Mouse (Mus musculus) heart, embryonic 14.5 days (tissue): Measurements from ENCODE around the gene Calhm2. TPM values are rescaled to one million over a fixed set of nuclear protein-coding genes. Genes with fewer than 3 reads are reported as not detected.
"Not testable (repeated sequence)": the region's sequence is repeated elsewhere in the genome, so short reads cannot be mapped to it uniquely, and the experiment has no call there.

Experiments
- ATAC-seq: fragments of 200-750 bp; cut with Nextera tagmentation; 2 replicates; pipeline ENCODE4 v1.8.0; 2017; ENCODE audit warnings: low read depth, moderate TSS enrichment; ENCODE audit not compliant: insufficient number of reproducible peaks, insufficient read depth, low FRiP score
- H3K27ac ChIP-seq, 2 experiments: fragments of 200-500 bp in 1 of 2; fragments of 300-500 bp in 1 of 2; sonication (generic) in 1 of 2; replicated peaks in 1 of 2; 2 replicates each; pipeline ENCODE4 v1.5.1; 2012 to 2014; ENCODE audit warnings: low read depth in 2 of 2, low read length in 2 of 2, control low read depth in 1 of 2, mild to moderate bottlenecking in 1 of 2, mixed read lengths in 1 of 2; ENCODE audit not compliant: control insufficient read depth in 1 of 2, insufficient read depth in 1 of 2
- H3K27me3 ChIP-seq: fragments of 300-500 bp; sonication (generic); 2 replicates; pipeline ENCODE4 v1.6.1; 2014; ENCODE audit warnings: mild to moderate bottlenecking, low read length, control low read depth; ENCODE audit not compliant: control insufficient read depth, insufficient read depth
- H3K36me3 ChIP-seq: fragments of 300-500 bp; sonication (generic); 2 replicates; pipeline ENCODE4 v1.6.1; 2014; ENCODE audit warnings: mild to moderate bottlenecking, control low read depth, low read length, mixed read lengths; ENCODE audit not compliant: control insufficient read depth, insufficient read depth
- H3K4me1 ChIP-seq, 2 experiments: fragments of 200-500 bp in 1 of 2; fragments of 300-500 bp in 1 of 2; sonication (generic) in 1 of 2; 2 replicates each; pipeline ENCODE4 v1.6.1; 2012 to 2014; ENCODE audit warnings: low read length in 2 of 2, control low read depth in 1 of 2, mixed read lengths in 1 of 2; ENCODE audit not compliant: control insufficient read depth in 2 of 2, insufficient read depth in 2 of 2
- H3K4me2 ChIP-seq: fragments of 300-500 bp; sonication (generic); 2 replicates; pipeline ENCODE4 v1.6.1; 2014; ENCODE audit warnings: mild to moderate bottlenecking, low read length
- H3K4me3 ChIP-seq, 2 experiments: fragments of 200-500 bp in 1 of 2; fragments of 300-500 bp in 1 of 2; sonication (generic) in 1 of 2; 2 replicates each; pipeline ENCODE4 v1.5.1; 2012 to 2014; ENCODE audit warnings: low read length in 2 of 2, mild to moderate bottlenecking in 2 of 2, control low read depth in 1 of 2, low read depth in 1 of 2, moderate library complexity in 1 of 2; ENCODE audit not compliant: control insufficient read depth in 1 of 2, insufficient read depth in 1 of 2
- H3K9ac ChIP-seq: fragments of 300-500 bp; sonication (generic); 2 replicates; pipeline ENCODE4 v1.6.1; 2014; ENCODE audit warnings: mild to moderate bottlenecking, low read length
- H3K9me3 ChIP-seq: fragments of 300-500 bp; sonication (generic); 2 replicates; pipeline ENCODE4 v1.6.1; 2016; ENCODE audit warnings: low read length, control low read depth; ENCODE audit not compliant: control insufficient read depth
- WGBS: fragments of 180-500 bp; shearing (Covaris S2); extraction: QIAGEN DNeasy Blood & Tissue Kit; methylation state at CpG from one replicate; pipeline ENCODE4 v1.1.7; 2014; 5-methylcytosine and 5-hydroxymethylcytosine counted together
- polyA plus RNA-seq: library from polyadenylated mRNA; unstranded; fragments of >200 nt; fragmentation: Nextera tagmentation; extraction: Ambion mirVana; gene quantifications from 2 replicates; pipeline ENCODE4 v1.2.1, GENCODE M21; 2014

The Calhm2 gene
- polyA plus RNA-seq, 1 experiment from 2014 or later: 1.7 TPM

DNA sequence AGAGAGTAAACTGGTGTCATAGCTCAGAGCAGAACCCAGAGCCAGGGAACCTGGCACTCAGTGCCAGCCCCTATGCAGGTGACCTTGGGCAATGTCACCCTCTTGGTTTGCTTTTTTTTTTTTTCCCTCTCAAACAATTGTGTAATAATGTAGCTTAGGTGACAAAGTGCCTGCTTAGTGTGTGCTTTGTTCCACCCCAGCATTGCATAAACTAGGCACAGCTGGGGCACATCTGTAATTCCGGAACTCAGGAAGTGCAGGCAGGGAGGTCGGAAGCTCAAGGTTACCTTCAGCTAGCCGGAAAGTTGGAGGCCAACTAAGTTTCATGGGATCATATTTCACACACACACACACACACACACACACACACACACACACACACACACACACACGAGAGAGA, 11.8 kb upstream of the Calhm2 start:
- no peak overlapping the region for H3K9ac ChIP-seq
- H3K4me2 ChIP-seq: no peak overlapping the region
- H3K4me3 ChIP-seq: no peak overlapping the region
- peaks cover 7 to 13% of the 10 kb centered on the region in 2 experiments for H3K4me1 ChIP-seq
- H3K27ac ChIP-seq: no peak overlapping the region
- no peaks in the 10 kb centered on the region for H3K36me3 ChIP-seq
- peaks cover 10% of the 10 kb centered on the region; the same call in 1 of the 2 replicates for H3K27me3 ChIP-seq
- H3K9me3 ChIP-seq: no peaks in the 10 kb centered on the region
- no peak for ATAC-seq
- 40% methylated on average over 3 of the region's 4 CpGs for WGBS

DNA sequence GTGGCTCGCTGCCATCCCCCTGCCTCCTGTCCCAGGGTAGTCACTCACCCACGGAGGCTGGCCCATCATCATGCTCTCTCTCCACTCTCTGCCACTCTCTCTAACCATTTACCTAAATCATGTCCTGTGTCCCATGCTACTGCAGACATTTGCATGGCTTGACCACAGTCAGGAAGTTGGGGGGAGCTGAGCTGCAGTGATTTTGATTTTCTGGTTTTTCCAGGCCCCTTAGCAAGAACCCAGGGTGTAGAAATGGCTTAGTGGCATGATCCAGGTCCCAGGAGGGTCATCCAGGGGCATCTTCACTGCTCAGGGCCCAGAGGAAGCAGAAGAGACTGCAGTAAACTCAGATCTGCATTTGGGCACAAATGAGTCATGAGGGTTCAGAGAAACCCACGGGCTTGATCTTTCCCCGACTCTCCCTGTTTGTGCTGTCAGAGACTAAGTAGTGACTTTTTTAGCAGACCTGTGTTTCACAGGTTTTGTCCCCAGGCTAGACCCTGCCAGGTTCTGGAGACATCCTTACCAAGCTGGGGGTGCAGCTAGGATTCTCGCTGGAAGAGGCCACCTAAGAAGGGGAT, 10.3 kb upstream of the Calhm2 start:
- WGBS: 75% methylated on average over 5 of the region's 5 CpGs
- no peaks in the 10 kb centered on the region for H3K9me3 ChIP-seq
- H3K36me3 ChIP-seq: no peaks in the 10 kb centered on the region
- H3K27me3 ChIP-seq: peaks cover 10% of the 10 kb centered on the region; the same call in 1 of the 2 replicates
- no peak for ATAC-seq
- no peak overlapping the region for H3K4me2 ChIP-seq
- H3K4me1 ChIP-seq: peaks cover 7 to 13% of the 10 kb centered on the region in 2 experiments
- H3K9ac ChIP-seq: no peak overlapping the region
- no peak overlapping the region for H3K4me3 ChIP-seq
- no peak overlapping the region for H3K27ac ChIP-seq

- WGBS: 84% methylated on average over 6 of the region's 6 CpGs
- ATAC-seq: no peak
- no peaks in the 10 kb centered on the region for H3K27me3 ChIP-seq
- peaks cover 4% of the 10 kb centered on the region in 2 experiments; a peak in 3 of 4 replicates for H3K4me1 ChIP-seq
- H3K9ac ChIP-seq: no peak within 1 kb of the TSS
- H3K4me2 ChIP-seq: no peak within 1 kb of the TSS
- no peak within 1 kb of the TSS for H3K4me3 ChIP-seq
- H3K27ac ChIP-seq: no peak within 1 kb of the TSS
- no peaks in the 10 kb centered on the region for H3K36me3 ChIP-seq
- no peaks in the 10 kb centered on the region for H3K9me3 ChIP-seq
These were observed 6.1 kb upstream of the Calhm2 start, which contains the start of gene Calhm1 for GRCm38 (mm10) chr19:47144154-47144553. Gene Calhm1, minus strand, starts transcription at chr19:47144254.

DNA sequence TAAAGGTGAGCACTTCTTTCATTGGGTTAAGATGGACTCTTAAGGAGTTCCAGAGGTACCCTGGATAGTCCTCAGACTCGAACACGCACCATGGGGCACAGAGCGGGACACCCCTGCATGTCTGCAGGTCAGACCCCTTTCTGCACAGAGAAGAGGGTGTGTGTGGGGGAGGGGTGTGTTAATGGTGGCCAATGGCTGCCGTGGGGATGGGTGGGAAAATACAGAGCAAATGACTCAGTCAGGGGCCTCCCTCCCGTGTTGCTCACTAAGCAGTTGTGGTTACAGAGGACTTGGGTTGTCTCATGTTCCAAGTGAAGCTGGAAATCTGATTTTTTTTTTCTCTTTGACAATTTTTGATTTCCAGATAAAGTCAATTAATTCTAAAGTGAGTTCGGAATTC, 4.3 kb upstream of the Calhm2 start:
- Histone ChIP-seq H3K4me3 (no peak overlapping the region), H3K36me3 (no peaks in the 10 kb centered on the region), H3K9me3 (no peaks in the 10 kb centered on the region), H3K27me3 (no peaks in the 10 kb centered on the region), H3K4me2 (no peak overlapping the region), H3K9ac (no peak overlapping the region), H3K27ac (no peak overlapping the region), H3K4me1 (peaks cover 8 to 17% of the 10 kb centered on the region in 2 experiments)
- 73% methylated on average over 6 of the region's 6 CpGs for WGBS
- ATAC-seq: no peak

- WGBS: 33% methylated on average over 7 of the region's 7 CpGs
- H3K9ac ChIP-seq, H3K9me3 ChIP-seq, H3K27me3 ChIP-seq, ATAC-seq, H3K4me3 ChIP-seq, H3K27ac ChIP-seq, H3K4me2 ChIP-seq: not testable (repeated sequence)
- Histone ChIP-seq H3K36me3 (peaks cover 10% of the 10 kb centered on the region), H3K4me1 (peaks cover 13 to 26% of the 10 kb centered on the region in 2 experiments)
These were observed 1.5 kb upstream of the Calhm2 start for GRCm38 (mm10) chr19:47139611-47140010.

DNA sequence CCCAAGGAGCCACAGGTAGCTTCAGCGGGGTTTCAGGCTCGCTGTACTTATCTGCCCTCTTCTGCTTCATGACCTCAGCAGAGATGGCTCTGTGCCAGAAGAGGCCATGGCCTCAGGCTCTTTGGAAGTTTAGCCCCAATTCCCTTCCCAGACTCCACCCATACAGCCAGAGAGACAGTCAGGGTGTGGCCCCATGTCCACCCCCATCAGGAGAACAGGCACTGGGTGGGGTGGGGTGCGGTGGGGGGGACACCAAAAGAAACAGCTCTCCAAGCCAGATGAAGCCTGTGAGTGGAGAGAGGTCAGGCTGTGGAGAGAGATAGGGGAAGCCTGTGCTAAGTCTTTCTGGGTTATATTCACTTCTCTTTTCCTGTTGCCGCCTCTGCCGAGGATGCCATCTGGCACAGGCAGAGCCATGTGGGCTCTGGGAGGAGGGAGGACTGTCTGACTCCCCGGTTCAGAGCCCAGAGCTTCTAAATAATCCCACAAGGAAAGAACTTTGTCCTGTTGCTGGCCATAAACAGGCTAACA, 978 bp downstream of the Calhm2 start:
- peak overlapping the region; percentile 30 to 87 for H3K27ac ChIP-seq
- no peaks in the 10 kb centered on the region for H3K9me3 ChIP-seq
- 12% methylated on average over 6 of the region's 6 CpGs for WGBS
- H3K4me3 ChIP-seq: peak overlapping the region; percentile 40 to 50
- peaks cover 30% of the 10 kb centered on the region for H3K36me3 ChIP-seq
- peak overlapping the region; percentile 79 for H3K9ac ChIP-seq
- no peak for ATAC-seq
- no peaks in the 10 kb centered on the region for H3K27me3 ChIP-seq
- H3K4me1 ChIP-seq: peaks cover 13 to 26% of the 10 kb centered on the region in 2 experiments
- H3K4me2 ChIP-seq: peak overlapping the region; percentile 82

- peaks cover 13 to 26% of the 10 kb centered on the region in 2 experiments for H3K4me1 ChIP-seq
- ATAC-seq: no peak
- no peak overlapping the region for H3K27ac ChIP-seq
- no peak overlapping the region for H3K9ac ChIP-seq
- H3K9me3 ChIP-seq: no peaks in the 10 kb centered on the region
- H3K4me3 ChIP-seq: no peak overlapping the region
- H3K36me3 ChIP-seq: peaks cover 39% of the 10 kb centered on the region
- 0 out of 2 replicates have a peak overlapping the region, but pooled peaks have one; percentile 82 for H3K4me2 ChIP-seq
- H3K27me3 ChIP-seq: no peaks in the 10 kb centered on the region
- 88% methylated on average over 5 of the region's 5 CpGs for WGBS
These were observed 1.9 kb downstream of the Calhm2 start for GRCm38 (mm10) chr19:47136170-47136569.
